Mouse (Mus musculus) cortical plate, adult 2 months (tissue): Measurements from ENCODE around the gene Vmn1r83. TPM values are rescaled to one million over a fixed set of nuclear protein-coding genes. Genes with fewer than 3 reads are reported as not detected.

Source experiments
- H3K27ac ChIP-seq: fragments of 200-500 bp; 2 replicates; pipeline ENCODE4 v1.5.1; 2012; ENCODE audit warnings: low read length, control low read depth, inconsistent platforms; ENCODE audit not compliant: insufficient read depth
- H3K4me1 ChIP-seq: fragments of 200-500 bp; 2 replicates; pipeline ENCODE4 v1.6.1; 2011; ENCODE audit warnings: low read length; ENCODE audit not compliant: control insufficient read depth, insufficient read depth
- H3K4me3 ChIP-seq: fragments of 200-500 bp; 2 replicates; pipeline ENCODE4 v1.5.1; 2011; ENCODE audit warnings: mild to moderate bottlenecking, low read length, control low read depth; ENCODE audit not compliant: insufficient read depth
- CTCF ChIP-seq: fragments of 200-500 bp; IDR thresholded peaks from 2 replicates; pipeline ENCODE4 v1.5.1; 2011; ENCODE audit warnings: mild to moderate bottlenecking, control low read depth, low read length; ENCODE audit not compliant: insufficient read depth; ENCODE audit errors: extremely low read depth
- POLR2A ChIP-seq: fragments of 200-500 bp; IDR thresholded peaks from 2 replicates; pipeline ENCODE4 v1.6.1; 2011; ENCODE audit warnings: mild to moderate bottlenecking, low read length, control low read depth; ENCODE audit not compliant: insufficient read depth; ENCODE audit errors: extremely low read depth
- polyA plus RNA-seq: library from polyadenylated mRNA; depleted of rRNA; stranded (reverse); fragments of >200 nt; gene quantifications from 2 replicates; pipeline ENCODE4 v1.2.3, GENCODE M21; 2012; rRNA removed

The Vmn1r83 gene
- polyA plus RNA-seq, result not detected in 2 replicates

GRCm38 (mm10) chr7:12329381-12329780, at the start of gene Vmn1r83:
TSS of gene Vmn1r83 (minus strand) at chr7:12329481.
- H3K4me1 ChIP-seq, result no peaks in the 10 kb centered on the region
- TF ChIP-seq CTCF, result no peak
- no peak for TF ChIP-seq POLR2A
- H3K27ac ChIP-seq, result no peak within 1 kb of the TSS
- H3K4me3 ChIP-seq, result no peak within 1 kb of the TSS

- Histone ChIP-seq H3K27ac (no peak within 1 kb of the TSS), H3K4me1 (no peaks in the 10 kb centered on the region), H3K4me3 (no peak within 1 kb of the TSS)
- TF ChIP-seq POLR2A, result no peak
- no peak for TF ChIP-seq CTCF
These were observed 39.9 kb upstream of the Vmn1r83 start, which contains the start of gene Vmn1r84 for GRCm38 (mm10) chr7:12369173-12369572. TSS of gene Vmn1r84 (minus strand) at chr7:12369273.

GRCm38 (mm10) chr7:12300130-12300529, 29.2 kb downstream of the Vmn1r83 start, which contains the start of gene Vmn1r82:
TSS of gene Vmn1r82 (plus strand) at chr7:12300430.
- Histone ChIP-seq H3K27ac (no peak within 1 kb of the TSS), H3K4me3 (no peak within 1 kb of the TSS), H3K4me1 (no peaks in the 10 kb centered on the region)
- TF ChIP-seq POLR2A (no peak), CTCF (no peak)

Other genes starting within 250 kb of the Vmn1r83 start
- not detected in 2 replicates for gene Vmn1r78, start 179.2 kb downstream of the Vmn1r83 start, polyA plus RNA-seq
- not detected in 2 replicates for gene Vmn1r79, start 158.2 kb downstream of the Vmn1r83 start, polyA plus RNA-seq
- not detected in 2 replicates for gene Vmn1r80, start 140.2 kb downstream of the Vmn1r83 start, polyA plus RNA-seq
- gene Vmn1r81, start 61.2 kb downstream of the Vmn1r83 start, polyA plus RNA-seq, result not detected in 2 replicates
- gene Vmn1r82, start 29.1 kb downstream of the Vmn1r83 start, polyA plus RNA-seq, result not detected in 2 replicates
- not detected in 2 replicates for gene Vmn1r84, start 39.8 kb upstream of the Vmn1r83 start, polyA plus RNA-seq
- 3.0 and 3.2 TPM in 2 replicates for gene Zfp551, start 93.3 kb upstream of the Vmn1r83 start, polyA plus RNA-seq
- gene Zfp606, start 148.8 kb upstream of the Vmn1r83 start, polyA plus RNA-seq, result 7.0 and 8.0 TPM in 2 replicates
- gene 2900092C05Rik, start 183.0 kb upstream of the Vmn1r83 start, polyA plus RNA-seq, result not detected in 2 replicates